Mouse (Mus musculus) kidney, embryonic 14.5 days (tissue): ENCODE results near the gene Brpf3. TPM values are rescaled to one million over a fixed set of nuclear protein-coding genes. Genes with fewer than 3 reads are reported as not detected.
"Not testable (repeated sequence)": the region's sequence is repeated elsewhere in the genome, so short reads cannot be mapped to it uniquely, and the experiment has no call there.

Experiments used
- ATAC-seq: fragments of 200-750 bp; cut with Nextera tagmentation; 2 replicates; pipeline ENCODE4 v1.8.0; 2017; ENCODE audit warnings: moderate number of reproducible peaks, mild to moderate bottlenecking, moderate TSS enrichment, moderate library complexity; ENCODE audit not compliant: low FRiP score, low TSS enrichment
- H3K27ac ChIP-seq: fragments of 300-500 bp; sonication (generic); 2 replicates; pipeline ENCODE4 v1.5.1; 2014; ENCODE audit warnings: low read depth, mild to moderate bottlenecking, low read length, moderate library complexity, mixed read lengths
- H3K27me3 ChIP-seq: fragments of 300-500 bp; sonication (generic); 2 replicates; pipeline ENCODE4 v1.6.1; 2014; ENCODE audit warnings: mild to moderate bottlenecking, low read length; ENCODE audit not compliant: control insufficient read depth, insufficient read depth
- H3K36me3 ChIP-seq: fragments of 300-500 bp; sonication (generic); 2 replicates; pipeline ENCODE4 v1.6.1; 2014; ENCODE audit warnings: low read length, mixed read lengths; ENCODE audit not compliant: control insufficient read depth, insufficient read depth
- H3K4me1 ChIP-seq: fragments of 300-500 bp; sonication (generic); 2 replicates; pipeline ENCODE4 v1.6.1; 2014; ENCODE audit warnings: low read length, mixed read lengths; ENCODE audit not compliant: control insufficient read depth, insufficient read depth
- H3K4me2 ChIP-seq: fragments of 300-500 bp; sonication (generic); replicated peaks from 2 replicates; pipeline ENCODE4 v1.6.1; 2014; ENCODE audit warnings: low read depth, mild to moderate bottlenecking, low read length
- H3K4me3 ChIP-seq: fragments of 300-500 bp; sonication (generic); 2 replicates; pipeline ENCODE4 v1.5.1; 2014; ENCODE audit warnings: mild to moderate bottlenecking, low read length
- H3K9ac ChIP-seq: fragments of 300-500 bp; sonication (generic); 2 replicates; pipeline ENCODE4 v1.6.1; 2014; ENCODE audit warnings: low read depth, mild to moderate bottlenecking, low read length, moderate library complexity
- H3K9me3 ChIP-seq: fragments of 300-500 bp; sonication (generic); 2 replicates; pipeline ENCODE4 v1.6.1; 2016; ENCODE audit warnings: low read length; ENCODE audit not compliant: control insufficient read depth
- WGBS: fragments of 180-500 bp; shearing (Covaris S2); extraction: QIAGEN DNeasy Blood & Tissue Kit; methylation state at CpG from one replicate; pipeline ENCODE4 v1.1.7; 2014; 5-methylcytosine and 5-hydroxymethylcytosine counted together
- polyA plus RNA-seq: library from polyadenylated mRNA; unstranded; fragments of >200 nt; fragmentation: Nextera tagmentation; extraction: Ambion mirVana; gene quantifications from 2 replicates; pipeline ENCODE4 v1.2.1, GENCODE M21; 2014

Brpf3 gene
- polyA plus RNA-seq, 1 experiment from 2014 or later, result 16.2 TPM

GRCm38 (mm10) chr17:28769875-28770421 lies 30.9 kb upstream of the Brpf3 start:
- peaks cover 12% of the 10 kb centered on the region for H3K27me3 ChIP-seq
- 3% methylated on average over 24 of the region's 24 CpGs for WGBS
- peak overlapping the region; percentile 62 for H3K9ac ChIP-seq
- H3K4me2 ChIP-seq, result peak overlapping the region; percentile 80
- ATAC-seq, result peak; percentile 53
- peak overlapping the region; percentile 54 for H3K4me3 ChIP-seq
- no peaks in the 10 kb centered on the region for H3K36me3 ChIP-seq
- H3K27ac ChIP-seq, result peak overlapping the region; percentile 11; the same call in 1 of the 2 replicates
- H3K9me3 ChIP-seq, result no peaks in the 10 kb centered on the region
- H3K4me1 ChIP-seq, result peaks cover 9% of the 10 kb centered on the region; the same call in 1 of the 2 replicates

GRCm38 (mm10) chr17:28771289-28771688 lies 29.6 kb upstream of the Brpf3 start:
- H3K4me1 ChIP-seq, result peaks cover 9% of the 10 kb centered on the region; the same call in 1 of the 2 replicates
- H3K4me2 ChIP-seq, result no peak overlapping the region
- WGBS, result 87% methylated on average over 5 of the region's 5 CpGs

GRCm38 (mm10) chr17:28774303-28774702 lies 26.6 kb upstream of the Brpf3 start:
- H3K36me3 ChIP-seq, H3K27me3 ChIP-seq, H3K27ac ChIP-seq, H3K9ac ChIP-seq, H3K4me1 ChIP-seq, H3K4me2 ChIP-seq, H3K9me3 ChIP-seq, ATAC-seq, H3K4me3 ChIP-seq: not testable (repeated sequence)
- 97% methylated on average over 8 of the region's 9 CpGs for WGBS

More at GRCm38 (mm10) chr17:28771289-28771688, 29.6 kb upstream of the Brpf3 start:
- Histone ChIP-seq H3K27me3 (peaks cover 12% of the 10 kb centered on the region), H3K4me3 (no peak overlapping the region), H3K9ac (no peak overlapping the region), H3K27ac (no peak overlapping the region), H3K9me3 (no peaks in the 10 kb centered on the region), H3K36me3 (no peaks in the 10 kb centered on the region)
- ATAC-seq, result no peak

DNA sequence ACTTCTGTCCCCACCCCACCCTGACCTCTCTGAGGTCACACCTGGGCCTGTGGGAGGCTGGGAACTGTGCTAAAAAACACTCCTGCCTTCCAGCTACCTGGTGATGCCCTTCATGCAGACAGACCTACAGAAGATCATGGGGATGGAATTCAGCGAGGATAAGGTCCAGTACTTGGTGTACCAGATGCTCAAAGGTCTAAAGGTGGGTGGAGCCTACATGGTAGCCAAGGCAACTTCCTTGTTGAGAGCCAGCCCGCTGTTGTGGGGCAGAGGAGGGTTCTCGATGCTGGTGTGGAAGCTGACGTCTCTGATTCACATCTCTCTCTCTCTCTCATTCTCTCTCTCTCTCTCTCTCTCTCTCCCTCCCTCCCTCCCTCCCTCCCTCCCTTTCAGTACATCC lies 25.7 kb upstream of the Brpf3 start:
- H3K27me3 ChIP-seq, result no peaks in the 10 kb centered on the region
- no peak overlapping the region for H3K27ac ChIP-seq
- H3K4me2 ChIP-seq, result no peak overlapping the region
- ATAC-seq, result no peak
- peaks cover 5% of the 10 kb centered on the region; the same call in 1 of the 2 replicates for H3K4me1 ChIP-seq
- no peak overlapping the region for H3K4me3 ChIP-seq
- 79% methylated on average over 4 of the region's 4 CpGs for WGBS
- peaks cover 3% of the 10 kb centered on the region; the same call in 1 of the 2 replicates for H3K36me3 ChIP-seq
- no peaks in the 10 kb centered on the region for H3K9me3 ChIP-seq
- H3K9ac ChIP-seq, result no peak overlapping the region

DNA sequence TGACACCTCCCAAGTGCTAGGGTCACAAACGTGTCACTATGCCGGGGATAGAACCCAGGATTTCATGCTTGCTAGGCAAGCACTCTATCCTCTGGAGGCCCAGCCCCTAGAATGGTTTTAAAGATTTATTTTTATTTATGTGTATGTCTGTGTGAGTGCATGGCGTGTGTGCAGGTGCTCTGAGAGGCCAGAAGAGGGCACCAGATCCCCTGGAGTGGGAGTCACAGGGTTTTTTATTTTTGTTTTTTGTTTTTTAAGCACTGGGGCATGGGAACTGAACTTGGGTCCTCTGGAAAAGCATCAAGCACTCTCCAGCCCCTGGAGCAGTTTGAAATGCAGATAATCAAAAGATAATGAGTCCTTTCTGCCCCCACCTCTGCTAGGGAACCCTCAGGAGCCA lies 24.1 kb upstream of the Brpf3 start:
- ATAC-seq, result no peak
- Histone ChIP-seq H3K4me3 (no peak overlapping the region), H3K27me3 (no peaks in the 10 kb centered on the region), H3K4me1 (0 out of 2 replicates have a peak, but pooled peaks cover 6% of the 10 kb centered on the region), H3K4me2 (no peak overlapping the region), H3K9me3 (no peaks in the 10 kb centered on the region), H3K9ac (no peak overlapping the region), H3K36me3 (peaks cover 3% of the 10 kb centered on the region; the same call in 1 of the 2 replicates), H3K27ac (no peak overlapping the region)
- 82% methylated on average over 3 of the region's 3 CpGs for WGBS

- Histone ChIP-seq H3K9ac (no peak overlapping the region), H3K9me3 (no peaks in the 10 kb centered on the region), H3K27ac (no peak overlapping the region), H3K36me3 (peaks cover 3% of the 10 kb centered on the region; the same call in 1 of the 2 replicates), H3K4me2 (no peak overlapping the region), H3K4me1 (0 out of 2 replicates have a peak, but pooled peaks cover 6% of the 10 kb centered on the region), H3K4me3 (no peak overlapping the region), H3K27me3 (no peaks in the 10 kb centered on the region)
- no peak for ATAC-seq
- 85% methylated on average over 16 of the region's 16 CpGs for WGBS
These were observed 23.5 kb upstream of the Brpf3 start for GRCm38 (mm10) chr17:28777231-28778005.

DNA sequence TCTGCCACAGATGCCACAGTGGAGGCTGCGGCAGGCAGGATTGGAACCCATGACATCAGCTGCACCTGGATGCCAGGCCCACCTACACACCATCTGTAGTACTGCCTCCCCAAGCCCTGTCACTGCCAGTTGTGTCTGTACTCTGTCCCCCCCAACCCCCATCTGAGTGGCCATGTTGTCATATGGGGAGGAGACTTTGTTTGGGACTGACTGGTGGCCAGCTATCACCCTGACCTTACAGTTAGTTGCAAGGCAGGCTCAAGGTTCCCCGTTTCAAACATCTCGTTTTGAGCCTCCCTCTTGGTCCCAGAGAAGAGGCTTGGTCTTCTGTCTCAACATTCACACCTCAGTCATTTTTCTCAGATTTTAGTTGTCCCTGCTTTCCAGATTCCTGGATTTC lies 21.2 kb upstream of the Brpf3 start:
- 87% methylated on average over 3 of the region's 3 CpGs for WGBS
- H3K9ac ChIP-seq, result no peak overlapping the region
- H3K4me2 ChIP-seq, result no peak overlapping the region
- H3K36me3 ChIP-seq, result peaks cover 3% of the 10 kb centered on the region; the same call in 1 of the 2 replicates
- no peaks in the 10 kb centered on the region for H3K9me3 ChIP-seq
- H3K4me3 ChIP-seq, result no peak overlapping the region
- H3K27ac ChIP-seq, result no peak overlapping the region
- H3K4me1 ChIP-seq, result 0 out of 2 replicates have a peak, but pooled peaks cover 6% of the 10 kb centered on the region
- H3K27me3 ChIP-seq, result no peaks in the 10 kb centered on the region
- ATAC-seq, result no peak

- 0 out of 2 replicates have a peak, but pooled peaks cover 6% of the 10 kb centered on the region for H3K4me1 ChIP-seq
- peaks cover 3% of the 10 kb centered on the region; the same call in 1 of the 2 replicates for H3K36me3 ChIP-seq
- H3K9me3 ChIP-seq, result no peaks in the 10 kb centered on the region
- H3K4me2 ChIP-seq, result no peak overlapping the region
- WGBS, result 63% methylated on average over 3 of the region's 3 CpGs
- H3K4me3 ChIP-seq, result no peak overlapping the region
- no peaks in the 10 kb centered on the region for H3K27me3 ChIP-seq
- no peak for ATAC-seq
- no peak overlapping the region for H3K9ac ChIP-seq
- H3K27ac ChIP-seq, result no peak overlapping the region
These were observed 20.1 kb upstream of the Brpf3 start for GRCm38 (mm10) chr17:28780836-28781235.
